Mouse (Mus musculus) layer of hippocampus, adult 11-12 months (tissue): ENCODE results near the gene Zfp512.
"Not testable (repeated sequence)": the region's sequence is repeated elsewhere in the genome, so short reads cannot be mapped to it uniquely, and the experiment has no call there.

Source experiments
- DNase-seq: peaks from one replicate; pipeline ENCODE4 v3.0.0; 2022; ENCODE audit warnings: low spot score

Zfp512 gene

GRCm38 (mm10) chr5:31451878-31452561 lies at the start of gene Zfp512:
Gene Zfp512, plus strand, starts transcription at chr5:31452431.
- DNase-seq = peak; percentile 95

GRCm38 (mm10) chr5:31434727-31435126 lies 17.5 kb upstream of the Zfp512 start:
- DNase-seq = not testable (repeated sequence)

GRCm38 (mm10) chr5:31451336-31451735 lies 895 bp upstream of the Zfp512 start:
- no peak for DNase-seq

GRCm38 (mm10) chr5:31452562-31452878 lies 289 bp downstream of the Zfp512 start:
- no peak for DNase-seq

- no peak for DNase-seq
These were observed 717 bp downstream of the Zfp512 start for GRCm38 (mm10) chr5:31452886-31453410.

GRCm38 (mm10) chr5:31467798-31468197 lies 15.6 kb downstream of the Zfp512 start:
- DNase-seq = no peak

- no peak for DNase-seq
These were observed 17.5 kb downstream of the Zfp512 start for GRCm38 (mm10) chr5:31469711-31470110.

GRCm38 (mm10) chr5:31470334-31470733 lies 18.1 kb downstream of the Zfp512 start:
- peak; percentile 52 for DNase-seq

GRCm38 (mm10) chr5:31480536-31480935 lies 28.3 kb downstream of the Zfp512 start:
- peak; percentile 20 for DNase-seq

GRCm38 (mm10) chr5:31485440-31485839 lies 33.2 kb downstream of the Zfp512 start, which contains the start of gene 4930548H24Rik:
Gene 4930548H24Rik, plus strand, starts transcription at chr5:31485740.
- DNase-seq = no peak

- DNase-seq = no peak
These were observed 35.7 kb downstream of the Zfp512 start for GRCm38 (mm10) chr5:31487889-31488288.

GRCm38 (mm10) chr5:31489116-31489769 lies 37.0 kb downstream of the Zfp512 start:
- DNase-seq = no peak

- no peak for DNase-seq
These were observed 39.8 kb downstream of the Zfp512 start for GRCm38 (mm10) chr5:31492031-31492430.

GRCm38 (mm10) chr5:31494513-31495297 lies 42.5 kb downstream of the Zfp512 start, which contains the start of gene Gpn1:
Gene Gpn1, plus strand, starts transcription at chr5:31494741.
- DNase-seq = peak; percentile 91

- no peak for DNase-seq
These were observed 52.6 kb downstream of the Zfp512 start for GRCm38 (mm10) chr5:31504843-31505242.

- DNase-seq = no peak
These were observed 60.2 kb downstream of the Zfp512 start for GRCm38 (mm10) chr5:31512481-31512880.

- DNase-seq = no peak
These were observed 68.3 kb downstream of the Zfp512 start for GRCm38 (mm10) chr5:31520556-31520955.

- peak; percentile 79 for DNase-seq
These were observed 74.3 kb downstream of the Zfp512 start, which contains the start of gene Slc4a1ap for GRCm38 (mm10) chr5:31526354-31527116. Gene Slc4a1ap, plus strand, starts transcription at chr5:31526995.

- no peak for DNase-seq
These were observed 75.0 kb downstream of the Zfp512 start for GRCm38 (mm10) chr5:31527117-31527680.

GRCm38 (mm10) chr5:31527707-31528106 lies 75.5 kb downstream of the Zfp512 start, which contains the start of gene Supt7l:
Gene Supt7l, minus strand, starts transcription at chr5:31527807.
- not testable (repeated sequence) for DNase-seq

- no peak for DNase-seq
These were observed 76.3 kb downstream of the Zfp512 start for GRCm38 (mm10) chr5:31528560-31528959.
